Mouse (Mus musculus) ES-Bruce4 (cell line): Measurements from ENCODE around the gene Gm44502. TPM values are rescaled to one million over a fixed set of nuclear protein-coding genes. Genes with fewer than 3 reads are reported as not detected.

ENCODE experiments used
- H3K27ac ChIP-seq: 2 replicates; pipeline ENCODE4 v1.5.1; 2012; ENCODE audit warnings: low read length, inconsistent platforms; ENCODE audit not compliant: insufficient read depth
- H3K27me3 ChIP-seq: 2 replicates; pipeline ENCODE4 v1.6.1; 2012; ENCODE audit warnings: mild to moderate bottlenecking, low read length, inconsistent platforms; ENCODE audit not compliant: control insufficient read depth, poor library complexity, insufficient read depth, severe bottlenecking
- H3K36me3 ChIP-seq: 2 replicates; pipeline ENCODE4 v1.6.1; 2012; ENCODE audit warnings: inconsistent platforms, mild to moderate bottlenecking, low read length, moderate library complexity; ENCODE audit not compliant: control insufficient read depth, poor library complexity, insufficient read depth, severe bottlenecking
- H3K4me1 ChIP-seq: one replicate; pipeline ENCODE4 v1.8.1; 2011; ENCODE audit warnings: low read length; ENCODE audit not compliant: control insufficient read depth, insufficient read depth
- H3K4me3 ChIP-seq: 2 replicates; pipeline ENCODE4 v1.5.1; 2011; ENCODE audit warnings: low read depth, mild to moderate bottlenecking, low read length
- H3K9ac ChIP-seq: 2 replicates; pipeline ENCODE4 v1.6.1; 2012; ENCODE audit warnings: low read depth, mild to moderate bottlenecking, inconsistent platforms; ENCODE audit not compliant: poor library complexity, severe bottlenecking
- H3K9me3 ChIP-seq: replicated peaks from 2 replicates; pipeline ENCODE4 v1.6.1; 2012; ENCODE audit warnings: mild to moderate bottlenecking, low read length, inconsistent platforms; ENCODE audit not compliant: control insufficient read depth, poor library complexity, insufficient read depth, severe bottlenecking
- CTCF ChIP-seq: IDR thresholded peaks from one replicate; pipeline ENCODE4 v1.8.1; 2011; ENCODE audit warnings: low read depth, low read length
- EP300 ChIP-seq: IDR thresholded peaks from 2 replicates; pipeline ENCODE4 v1.6.1; 2011; ENCODE audit warnings: low read depth, low read length; ENCODE audit not compliant: insufficient read depth
- POLR2A ChIP-seq: IDR thresholded peaks from one replicate; pipeline ENCODE4 v1.8.1; 2011; ENCODE audit warnings: low read length; ENCODE audit not compliant: insufficient read depth
- polyA plus RNA-seq: library from polyadenylated mRNA; stranded (reverse); fragments of >200 nt; gene quantifications from 2 replicates; pipeline ENCODE4 v1.2.4, GENCODE M21; 2011; ENCODE audit warnings: low read depth; ENCODE audit not compliant: missing spikeins, insufficient read depth, insufficient read length

Gm44502 gene
- polyA plus RNA-seq, 1 experiment, result not detected

DNA sequence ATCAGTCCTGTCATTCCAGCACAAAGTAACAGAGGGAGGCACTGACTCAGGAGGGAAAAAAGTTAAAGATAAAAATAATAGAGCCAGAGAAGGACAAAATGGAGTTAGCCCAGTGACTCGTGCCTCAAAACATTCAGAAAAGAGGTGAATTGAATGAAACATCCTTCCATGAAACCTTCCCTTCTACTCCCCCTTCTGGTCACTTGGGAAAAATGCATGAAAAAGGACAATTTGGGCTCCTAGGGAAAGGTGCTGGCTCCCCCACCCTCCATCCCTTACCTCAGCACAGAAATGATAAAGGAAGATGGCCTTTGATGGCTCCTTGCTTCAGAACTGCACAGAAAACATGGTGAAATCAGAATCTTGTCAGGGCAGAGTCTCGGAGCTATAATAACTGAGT is 39.1 kb upstream of the Gm44502 start:
- no peak for TF ChIP-seq POLR2A
- no peak for TF ChIP-seq EP300
- TF ChIP-seq CTCF, result no peak
- Histone ChIP-seq H3K36me3 (no peaks in the 10 kb centered on the region), H3K4me1 (no peaks in the 10 kb centered on the region), H3K9ac (no peak overlapping the region), H3K27me3 (no peaks in the 10 kb centered on the region), H3K9me3 (0 out of 2 replicates have a peak, but pooled peaks cover 2% of the 10 kb centered on the region), H3K4me3 (no peak overlapping the region), H3K27ac (no peak overlapping the region)

DNA sequence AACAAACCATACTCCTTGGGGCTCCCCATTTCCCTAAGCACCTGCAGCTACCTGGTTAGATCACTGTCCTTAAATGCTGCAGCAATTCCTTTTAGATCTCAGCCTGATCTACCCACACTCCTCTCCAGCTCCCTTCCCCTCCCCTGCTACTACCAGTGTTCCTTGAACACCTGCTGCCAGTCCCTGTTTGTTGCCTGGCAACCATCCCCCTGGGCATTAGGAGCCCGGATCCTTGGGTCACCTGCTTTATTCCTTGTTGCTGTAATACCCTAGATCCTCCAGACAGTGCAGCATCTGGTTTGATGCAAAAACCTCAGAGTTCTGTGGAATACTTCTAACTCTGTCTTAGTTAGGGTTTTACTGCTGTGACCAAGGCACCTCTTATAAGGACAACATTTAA is 35.6 kb upstream of the Gm44502 start:
- no peak overlapping the region for H3K27ac ChIP-seq
- no peaks in the 10 kb centered on the region for H3K27me3 ChIP-seq
- no peaks in the 10 kb centered on the region for H3K4me1 ChIP-seq
- no peaks in the 10 kb centered on the region for H3K9me3 ChIP-seq
- no peak overlapping the region for H3K4me3 ChIP-seq
- no peak for TF ChIP-seq EP300
- no peak for TF ChIP-seq POLR2A
- no peak for TF ChIP-seq CTCF
- no peaks in the 10 kb centered on the region for H3K36me3 ChIP-seq
- no peak overlapping the region for H3K9ac ChIP-seq

DNA sequence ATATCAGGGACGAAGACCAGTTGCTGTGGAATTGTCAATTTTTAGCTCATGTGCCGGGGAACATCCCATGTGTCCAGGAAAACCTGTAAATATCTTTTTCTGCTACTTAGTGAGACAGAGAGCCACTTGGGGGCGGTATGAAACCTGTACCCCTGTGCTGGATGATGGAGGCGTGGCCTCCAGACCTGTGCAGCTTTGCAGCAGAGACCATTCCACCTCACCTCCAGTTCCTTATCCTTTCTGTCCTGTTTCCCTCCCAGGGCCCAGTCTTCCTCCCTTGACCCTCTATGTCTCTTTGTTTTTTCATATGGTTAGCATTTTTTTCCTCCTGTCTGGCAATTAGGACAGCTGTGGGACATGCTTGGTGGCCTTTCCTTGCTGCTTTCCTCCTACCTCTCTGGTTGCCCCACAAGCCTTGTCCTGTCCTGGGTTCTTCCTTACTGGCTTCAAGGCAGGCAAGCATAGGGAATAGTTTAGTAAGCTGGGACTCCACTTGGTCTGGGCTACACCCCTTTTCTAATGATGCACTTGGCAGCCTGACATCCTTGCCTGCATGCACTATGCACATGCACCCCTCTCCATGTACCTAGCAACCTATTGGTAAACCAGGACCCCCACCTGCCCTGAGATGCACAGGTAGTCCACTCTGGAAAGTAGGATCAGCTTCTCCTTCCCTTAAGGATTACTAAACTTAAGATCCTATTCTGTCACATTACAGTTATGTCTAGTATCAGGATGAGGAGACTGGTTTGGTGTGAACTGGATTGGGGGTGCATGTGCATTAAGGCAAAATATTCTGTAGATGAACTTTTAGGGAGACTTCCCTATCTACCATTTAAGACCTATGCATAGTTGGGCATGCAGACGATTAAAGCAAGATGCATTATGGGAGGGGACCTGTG is 34.1 kb upstream of the Gm44502 start:
- TF ChIP-seq EP300 (no peak), CTCF (peak; percentile 64), POLR2A (peak; percentile 44)
- Histone ChIP-seq H3K9ac (no peak overlapping the region), H3K27ac (no peak overlapping the region), H3K36me3 (no peaks in the 10 kb centered on the region), H3K4me3 (no peak overlapping the region), H3K27me3 (no peaks in the 10 kb centered on the region), H3K4me1 (no peaks in the 10 kb centered on the region), H3K9me3 (no peaks in the 10 kb centered on the region)

DNA sequence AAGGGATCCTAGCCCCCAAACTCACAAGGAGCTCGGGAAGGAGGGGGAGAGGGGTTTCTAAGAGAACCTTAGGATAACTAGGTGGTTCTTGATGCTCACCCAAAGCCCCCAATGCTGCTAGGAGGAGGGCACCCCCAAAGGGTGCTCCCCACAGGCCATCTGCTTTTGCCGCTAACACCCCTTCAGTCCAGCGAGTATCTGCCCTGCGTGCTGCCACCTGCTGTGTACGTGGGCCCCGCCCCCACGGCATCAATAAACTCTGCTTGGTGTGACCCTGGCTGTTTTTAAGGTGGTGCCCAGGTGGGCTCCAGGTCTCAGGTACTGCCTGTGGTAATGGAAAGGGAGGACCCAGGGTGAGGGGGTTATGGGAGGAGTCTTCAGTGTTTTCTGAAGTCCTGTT is 32.7 kb upstream of the Gm44502 start:
- H3K4me1 ChIP-seq, result no peaks in the 10 kb centered on the region
- no peak overlapping the region for H3K9ac ChIP-seq
- H3K27ac ChIP-seq, result no peak overlapping the region
- no peaks in the 10 kb centered on the region for H3K36me3 ChIP-seq
- no peaks in the 10 kb centered on the region for H3K9me3 ChIP-seq
- H3K27me3 ChIP-seq, result no peaks in the 10 kb centered on the region
- no peak overlapping the region for H3K4me3 ChIP-seq
- TF ChIP-seq CTCF, result no peak
- no peak for TF ChIP-seq POLR2A
- no peak for TF ChIP-seq EP300

DNA sequence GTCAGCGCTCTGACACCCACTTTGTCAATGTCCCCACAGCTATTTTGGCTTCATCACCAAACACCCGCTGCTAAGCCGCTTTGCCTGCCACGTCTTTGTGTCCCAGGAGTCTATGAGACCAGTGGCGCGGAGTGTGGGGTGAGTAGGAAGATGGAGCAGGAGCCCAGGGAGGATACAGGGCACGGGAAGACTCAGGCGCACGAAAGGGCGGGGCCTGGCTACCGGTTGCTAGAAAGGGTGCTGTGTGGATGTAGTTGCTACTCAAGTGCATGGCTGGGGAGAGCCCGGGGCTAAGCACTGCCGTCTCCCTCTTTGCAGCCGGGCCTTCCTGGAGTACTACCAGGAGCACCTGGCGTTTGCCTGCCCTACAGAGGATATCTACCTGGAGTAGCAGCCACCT is 31.8 kb upstream of the Gm44502 start:
- Histone ChIP-seq H3K36me3 (no peaks in the 10 kb centered on the region), H3K4me3 (no peak overlapping the region), H3K27ac (no peak overlapping the region), H3K9me3 (no peaks in the 10 kb centered on the region), H3K9ac (no peak overlapping the region), H3K4me1 (no peaks in the 10 kb centered on the region), H3K27me3 (no peaks in the 10 kb centered on the region)
- no peak for TF ChIP-seq POLR2A
- no peak for TF ChIP-seq CTCF
- no peak for TF ChIP-seq EP300

DNA sequence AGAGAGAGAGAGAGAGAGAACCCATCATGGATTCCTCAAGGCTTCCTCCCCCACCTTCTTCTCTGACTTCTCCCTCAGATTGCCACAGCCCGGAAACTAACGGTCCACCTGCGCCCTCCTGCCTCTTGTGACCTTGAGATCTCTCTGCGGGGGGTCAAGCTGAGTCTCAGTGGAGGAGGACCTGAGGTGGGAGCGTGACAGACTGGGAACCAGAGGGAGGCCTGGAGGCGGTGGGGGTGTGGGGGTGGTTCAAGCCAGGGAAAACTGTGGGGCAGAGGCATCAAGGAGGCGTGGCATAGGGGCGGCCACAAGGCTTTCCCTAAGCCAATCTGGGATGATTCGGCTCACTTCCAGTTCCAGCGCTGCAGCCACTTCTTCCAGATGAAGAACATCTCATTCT is 30.8 kb upstream of the Gm44502 start:
- no peaks in the 10 kb centered on the region for H3K36me3 ChIP-seq
- H3K9me3 ChIP-seq, result no peaks in the 10 kb centered on the region
- no peak for TF ChIP-seq EP300
- no peak for TF ChIP-seq POLR2A
- no peak for TF ChIP-seq CTCF
- H3K27ac ChIP-seq, result no peak overlapping the region
- H3K27me3 ChIP-seq, result no peaks in the 10 kb centered on the region
- H3K4me1 ChIP-seq, result no peaks in the 10 kb centered on the region
- H3K9ac ChIP-seq, result no peak overlapping the region
- H3K4me3 ChIP-seq, result no peak overlapping the region
